Mouse (Mus musculus) thymus, adult 2 months (tissue): ENCODE results near the gene Zdhhc18.

Source experiments
- CTCF ChIP-seq: fragments of 200-500 bp; IDR thresholded peaks from 2 replicates; pipeline ENCODE4 v1.5.1; 2012; ENCODE audit warnings: mild to moderate bottlenecking, control low read depth, low read length, moderate library complexity, borderline replicate concordance; ENCODE audit not compliant: control insufficient read depth, poor library complexity, insufficient read depth; ENCODE audit errors: extremely low read depth
- POLR2A ChIP-seq: fragments of 200-500 bp; IDR thresholded peaks from 2 replicates; pipeline ENCODE4 v1.6.1; 2012; ENCODE audit warnings: mild to moderate bottlenecking, low read length, control low read depth, moderate library complexity; ENCODE audit not compliant: control insufficient read depth, poor library complexity, insufficient read depth; ENCODE audit errors: extremely low read depth

DNA sequence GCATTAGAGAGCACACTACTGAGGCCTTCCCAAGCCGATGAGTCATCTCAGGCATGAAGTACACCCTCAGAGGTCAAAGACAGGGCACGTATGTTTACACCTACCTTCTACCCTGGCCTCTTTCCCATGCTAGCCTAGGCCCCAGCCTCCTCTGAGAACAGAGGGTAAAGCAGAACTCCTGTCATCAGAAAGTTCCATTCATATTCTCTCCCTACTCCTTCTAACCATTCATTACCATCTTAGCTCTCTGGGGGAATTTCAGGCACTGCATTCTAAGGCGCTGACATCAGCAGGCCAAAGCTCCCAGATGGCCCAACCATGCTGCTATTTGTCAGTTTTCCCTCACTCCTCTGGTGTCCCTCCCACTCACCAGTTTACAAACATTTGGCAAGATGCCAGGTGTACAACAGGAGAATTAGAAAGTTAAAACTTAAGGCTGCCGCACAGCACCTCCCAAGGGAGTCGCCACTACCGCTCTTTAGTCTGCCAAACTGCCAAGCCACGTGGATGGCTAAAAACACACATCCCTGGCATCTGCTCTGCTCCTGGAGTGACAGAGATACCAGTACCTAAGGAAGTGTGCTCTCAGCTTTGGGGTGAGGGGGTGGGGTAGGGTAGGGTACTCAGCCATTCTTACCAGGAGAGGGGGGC lies 38.6 kb upstream of the Zdhhc18 start:
- TF ChIP-seq CTCF (no peak), POLR2A (no peak)
